Mouse (Mus musculus) liver, postnatal 0 days (tissue): ENCODE data around the gene Oxnad1. TPM values are rescaled to one million over a fixed set of nuclear protein-coding genes. Genes with fewer than 3 reads are reported as not detected.
"Not testable (repeated sequence)": the region's sequence is repeated elsewhere in the genome, so short reads cannot be mapped to it uniquely, and the experiment has no call there.

Experiments used
- ATAC-seq: fragments of 200-750 bp; cut with Nextera tagmentation; 2 replicates; pipeline ENCODE4 v1.8.0; 2017; ENCODE audit warnings: mild to moderate bottlenecking, moderate library complexity
- DNase-seq: peaks from one replicate; pipeline ENCODE4 v3.0.0-alpha.2; 2016
- H3K27ac ChIP-seq: fragments of 300-500 bp; sonication (generic); 2 replicates; pipeline ENCODE4 v1.5.1; 2014; ENCODE audit warnings: antibody characterized with exemption, moderate library complexity, mild to moderate bottlenecking, low read depth
- H3K27me3 ChIP-seq: fragments of 300-500 bp; sonication (generic); 2 replicates; pipeline ENCODE4 v1.6.1; 2014; ENCODE audit warnings: low read length, control low read depth, mixed read lengths; ENCODE audit not compliant: insufficient read depth
- H3K36me3 ChIP-seq: fragments of 300-500 bp; sonication (generic); replicated peaks from 2 replicates; pipeline ENCODE4 v1.6.1; 2014; ENCODE audit warnings: mild to moderate bottlenecking, control low read depth, low read length, moderate library complexity, mixed read lengths; ENCODE audit not compliant: insufficient read depth
- H3K4me1 ChIP-seq: fragments of 300-500 bp; sonication (generic); 2 replicates; pipeline ENCODE4 v1.6.1; 2014; ENCODE audit warnings: antibody characterized with exemption, mild to moderate bottlenecking, control low read depth; ENCODE audit not compliant: insufficient read depth
- H3K4me2 ChIP-seq: fragments of 300-500 bp; sonication (generic); 2 replicates; pipeline ENCODE4 v1.6.1; 2014; ENCODE audit warnings: low read depth, mild to moderate bottlenecking, low read length, moderate library complexity, mixed read lengths
- H3K4me3 ChIP-seq: fragments of 300-500 bp; sonication (generic); 2 replicates; pipeline ENCODE4 v1.5.1; 2014; ENCODE audit warnings: low read depth, low read length
- H3K9ac ChIP-seq: fragments of 300-500 bp; sonication (generic); replicated peaks from 2 replicates; pipeline ENCODE4 v1.6.1; 2014; ENCODE audit warnings: mild to moderate bottlenecking, moderate library complexity
- H3K9me3 ChIP-seq: fragments of 300-500 bp; sonication (generic); 2 replicates; pipeline ENCODE4 v1.6.1; 2016; ENCODE audit warnings: mild to moderate bottlenecking, control low read depth, low read length, mixed read lengths
- CTCF ChIP-seq: sonication (generic); IDR thresholded peaks from 2 replicates; pipeline ENCODE4 v1.5.1; 2016; ENCODE audit warnings: antibody characterized with exemption, low read depth
- EP300 ChIP-seq: IDR thresholded peaks from 2 replicates; pipeline ENCODE4 v1.6.1; 2016; ENCODE audit warnings: antibody characterized with exemption, low read depth, mild to moderate bottlenecking
- WGBS: fragments of 180-500 bp; shearing (Covaris S2); extraction: QIAGEN DNeasy Blood & Tissue Kit; methylation state at CpG from one replicate; pipeline ENCODE4 v1.1.7; 2014; ENCODE audit not compliant: insufficient replicate concordance; 5-methylcytosine and 5-hydroxymethylcytosine counted together
- polyA plus RNA-seq: library from polyadenylated mRNA; unstranded; fragments of >200 nt; fragmentation: Nextera tagmentation; extraction: Ambion mirVana; gene quantifications from 2 replicates; pipeline ENCODE4 v1.2.1, GENCODE M21; 2015

Oxnad1 gene
- polyA plus RNA-seq, 1 experiment from 2014 or later = 13.5 TPM

DNA sequence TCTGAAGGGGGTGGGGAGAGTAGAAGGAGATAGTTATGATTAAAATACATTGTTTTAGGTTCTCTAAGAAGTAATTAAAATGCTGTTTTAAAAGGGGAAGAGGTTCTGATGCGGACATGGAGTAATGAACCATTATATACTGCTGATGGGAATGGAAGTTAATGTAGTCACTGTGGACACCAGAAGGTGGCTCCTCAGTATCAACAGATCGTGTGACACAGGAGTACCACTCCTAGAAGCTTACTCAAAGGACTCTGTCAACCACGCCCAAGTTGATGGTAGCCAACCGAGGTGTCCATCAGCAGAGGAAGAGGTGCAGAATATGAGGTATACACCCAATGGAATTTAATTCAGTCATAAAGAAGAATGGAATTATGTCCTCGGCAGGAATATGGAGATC, 43.2 kb downstream of the Oxnad1 start:
- WGBS = 56% methylated on average over 5 of the region's 5 CpGs

DNA sequence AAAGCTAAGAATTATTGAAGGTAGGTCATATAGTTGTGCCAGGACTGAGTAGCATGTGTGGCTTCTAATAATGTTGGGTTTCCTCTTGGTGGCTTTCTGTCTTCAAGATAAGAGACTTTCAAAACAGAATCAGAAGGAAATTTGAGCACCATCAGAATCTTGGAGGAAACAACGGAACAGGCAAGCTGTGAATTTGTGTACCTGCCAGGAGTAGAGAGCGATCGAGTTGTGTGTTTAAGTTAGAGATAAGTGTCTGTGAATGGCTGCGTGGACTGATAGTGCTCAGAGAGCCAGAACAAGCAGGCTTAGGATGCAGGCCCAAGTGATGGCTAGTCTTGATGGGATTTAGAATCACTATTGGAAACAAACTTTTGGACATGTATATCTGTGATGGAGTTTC, 46.7 kb downstream of the Oxnad1 start:
- H3K9ac ChIP-seq = no peak overlapping the region
- H3K9me3 ChIP-seq = no peaks in the 10 kb centered on the region
- no peak overlapping the region for H3K4me3 ChIP-seq
- H3K4me1 ChIP-seq = peaks cover 30% of the 10 kb centered on the region
- TF ChIP-seq EP300 (peak; percentile 78), CTCF (no peak)
- no peak for DNase-seq
- 27% methylated on average over 4 of the region's 4 CpGs for WGBS
- peak; percentile 63; the same call in 1 of the 2 replicates for ATAC-seq
- no peaks in the 10 kb centered on the region for H3K36me3 ChIP-seq
- H3K4me2 ChIP-seq = peak overlapping the region; percentile 38; the same call in 1 of the 2 replicates
- H3K27ac ChIP-seq = peak overlapping the region; percentile 29; the same call in 1 of the 2 replicates
- no peaks in the 10 kb centered on the region for H3K27me3 ChIP-seq

More for the DNA sequence above, 43.2 kb downstream of the Oxnad1 start:
- H3K4me2 ChIP-seq = no peak overlapping the region
- DNase-seq = no peak
- no peaks in the 10 kb centered on the region for H3K36me3 ChIP-seq
- H3K27ac ChIP-seq = no peak overlapping the region
- H3K4me3 ChIP-seq = no peak overlapping the region
- ATAC-seq = no peak
- peaks cover 5% of the 10 kb centered on the region; the same call in 1 of the 2 replicates for H3K4me1 ChIP-seq
- no peak overlapping the region for H3K9ac ChIP-seq
- H3K9me3 ChIP-seq = no peaks in the 10 kb centered on the region
- no peak for TF ChIP-seq EP300
- TF ChIP-seq CTCF = peak; percentile 57
- no peaks in the 10 kb centered on the region for H3K27me3 ChIP-seq

DNA sequence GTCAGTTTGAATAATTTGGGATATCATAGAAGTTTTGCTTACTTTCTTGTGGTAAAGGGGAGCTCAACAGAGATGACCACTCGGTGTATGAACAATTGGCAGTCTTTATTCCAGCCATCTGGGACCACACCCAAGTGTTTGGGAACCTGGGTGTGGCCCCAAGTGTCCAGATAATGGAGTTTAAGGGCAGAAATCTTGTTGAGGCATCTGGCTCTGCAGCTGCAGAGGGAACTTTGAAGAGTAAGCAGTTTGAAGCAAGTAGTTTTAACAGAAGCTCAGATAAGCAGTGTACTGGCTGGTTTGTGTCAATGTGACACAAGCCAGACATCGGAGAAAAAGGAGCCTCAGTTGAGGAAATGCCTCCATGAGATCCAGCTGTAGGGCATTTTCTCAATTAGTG, 49.1 kb downstream of the Oxnad1 start:
- Histone ChIP-seq H3K9ac (no peak overlapping the region), H3K4me1 (peaks cover 30% of the 10 kb centered on the region), H3K4me2 (peak overlapping the region; percentile 28), H3K27ac (peak overlapping the region; percentile 52; the same call in 1 of the 2 replicates), H3K27me3 (no peaks in the 10 kb centered on the region), H3K36me3 (no peaks in the 10 kb centered on the region), H3K9me3 (no peaks in the 10 kb centered on the region), H3K4me3 (no peak overlapping the region)
- DNase-seq (no peak), ATAC-seq (peak; percentile 59)
- no peak for TF ChIP-seq CTCF
- peak; percentile 80 for TF ChIP-seq EP300
- WGBS = 27% methylated on average over 2 of the region's 2 CpGs

DNA sequence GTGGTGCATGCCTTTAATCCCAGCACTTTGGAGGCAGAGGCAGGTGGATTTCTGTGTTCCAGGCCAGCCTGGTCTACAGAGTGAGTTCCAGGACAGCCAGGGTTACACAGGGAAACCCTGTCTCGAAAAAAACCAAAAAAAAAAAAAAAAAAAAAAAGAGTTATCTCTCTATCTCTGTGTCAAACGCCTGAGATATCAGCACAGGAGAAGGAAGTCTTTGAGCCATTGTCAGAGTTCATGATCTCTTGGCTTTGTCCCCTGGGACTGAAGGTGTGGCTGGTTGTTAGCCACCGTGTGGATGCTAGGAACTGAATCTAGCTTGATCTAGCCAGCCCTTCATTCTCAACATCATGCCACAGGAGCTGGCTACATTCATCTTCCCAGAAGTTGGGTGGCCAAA, 51.3 kb downstream of the Oxnad1 start:
- not testable (repeated sequence) for H3K4me2 ChIP-seq, H3K9ac ChIP-seq, H3K9me3 ChIP-seq, H3K27me3 ChIP-seq, ATAC-seq, H3K4me3 ChIP-seq, H3K27ac ChIP-seq, DNase-seq, H3K36me3 ChIP-seq
- WGBS = 41% methylated on average over 3 of the region's 3 CpGs
- H3K4me1 ChIP-seq = peaks cover 30% of the 10 kb centered on the region

DNA sequence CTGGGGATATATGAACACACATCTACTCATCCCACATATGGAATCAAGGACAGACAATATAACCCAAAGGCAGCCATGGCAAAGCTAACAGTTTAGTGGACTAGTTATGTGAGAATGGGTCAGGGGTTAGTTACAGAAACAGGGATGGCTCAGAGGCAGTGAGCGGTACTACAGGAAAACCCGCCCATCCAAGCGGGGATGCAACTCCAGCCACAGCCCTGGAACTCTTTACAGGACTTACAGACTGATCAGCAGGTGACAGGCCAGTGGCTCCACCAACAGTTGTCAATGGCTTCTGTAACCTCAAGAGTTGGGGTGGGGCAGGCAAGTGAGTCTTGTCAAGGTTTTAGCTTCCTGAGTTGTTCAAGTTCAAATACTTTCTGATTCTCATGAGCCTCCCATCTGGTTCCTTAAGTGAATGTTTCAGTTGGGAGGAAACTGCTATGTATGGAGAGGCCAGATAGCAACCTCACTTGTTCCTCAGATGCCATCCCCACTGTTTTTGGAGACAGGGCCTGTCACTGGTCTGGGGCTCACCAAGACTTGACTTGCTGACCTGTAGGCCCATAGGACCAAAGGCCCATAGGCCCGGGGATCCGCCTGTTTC, 55.3 kb downstream of the Oxnad1 start:
- ATAC-seq = no peak
- Histone ChIP-seq H3K4me3 (no peak overlapping the region), H3K9ac (no peak overlapping the region), H3K27me3 (no peaks in the 10 kb centered on the region), H3K4me2 (no peak overlapping the region), H3K27ac (no peak overlapping the region), H3K4me1 (peaks cover 8% of the 10 kb centered on the region), H3K36me3 (no peaks in the 10 kb centered on the region), H3K9me3 (no peaks in the 10 kb centered on the region)
- WGBS = 69% methylated on average over 5 of the region's 5 CpGs
- TF ChIP-seq CTCF (no peak), EP300 (no peak)
- no peak for DNase-seq

DNA sequence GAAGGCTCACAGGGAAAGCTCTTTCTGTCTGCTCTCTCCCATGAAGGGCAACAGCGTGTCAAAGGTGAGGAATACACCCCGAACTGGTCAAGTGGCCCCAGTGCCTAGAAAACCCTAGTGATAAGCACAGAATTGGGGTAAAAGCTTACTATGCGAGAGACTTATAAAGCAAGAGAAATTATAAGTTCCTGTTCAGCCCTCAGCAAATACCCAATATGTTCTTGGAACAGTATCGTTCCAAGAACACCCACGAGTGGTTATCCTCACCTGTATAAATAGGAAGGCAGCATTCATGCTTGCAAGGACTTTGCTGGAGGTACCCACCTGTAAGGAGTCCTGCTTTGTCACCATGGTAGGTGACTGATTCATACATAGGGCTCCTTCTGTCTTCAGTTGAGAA, 56.5 kb downstream of the Oxnad1 start, which contains the start of gene Msmb:
TSS of gene Msmb (plus strand) at position 301 of the 400 bp plus-strand sequence.
- Histone ChIP-seq H3K9me3 (no peaks in the 10 kb centered on the region), H3K4me1 (no peaks in the 10 kb centered on the region; the same call in 1 of the 2 replicates), H3K9ac (no peak within 1 kb of the TSS), H3K4me2 (no peak within 1 kb of the TSS), H3K4me3 (no peak within 1 kb of the TSS), H3K27me3 (no peaks in the 10 kb centered on the region), H3K36me3 (no peaks in the 10 kb centered on the region), H3K27ac (no peak within 1 kb of the TSS)
- ATAC-seq (no peak), DNase-seq (no peak)
- WGBS = 85% methylated on average over 5 of the region's 5 CpGs
- TF ChIP-seq CTCF = no peak
- TF ChIP-seq EP300 = no peak
